Mouse (Mus musculus): ENCODE measurements around the gene Racgap1. TPM values are rescaled to one million over a fixed set of nuclear protein-coding genes. Genes with fewer than 3 reads are reported as not detected.
A peak's percentile ranks its signal among the peaks of the same experiment; 100 is the strongest.

Racgap1 gene
- polyA plus RNA-seq, 1 experiment from 2014 or later, result 7.5 TPM

DNA sequence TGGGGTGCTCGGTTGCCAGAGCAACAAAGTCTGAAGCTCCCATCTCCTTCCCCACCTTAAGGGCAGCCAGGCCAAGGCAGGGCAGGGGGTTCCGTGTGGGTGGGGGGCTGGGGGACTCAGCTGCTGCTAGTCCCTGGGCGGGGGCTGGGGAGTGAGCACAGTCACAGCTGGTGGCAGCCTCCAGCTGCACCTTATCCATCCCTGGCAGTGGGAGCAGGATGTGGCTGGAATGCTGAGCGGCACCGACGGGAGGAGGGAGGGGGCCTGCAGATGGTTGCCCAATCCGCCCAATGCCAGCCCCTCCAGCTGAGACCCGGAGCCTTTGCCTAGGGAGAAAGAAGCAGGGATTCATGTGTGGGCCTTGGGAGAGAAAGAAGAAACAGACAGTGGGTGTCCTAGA is 25.6 kb upstream of the Racgap1 start:
- no peak for DNase-seq (ENCODE audit: low spot score)
- TF ChIP-seq CTCF (IDR thresholded peaks at IDR 0.05) (no peak), EP300 (IDR thresholded peaks at IDR 0.05) (no peak)
- no peak overlapping the region for H3K9ac ChIP-seq (replicated peaks; ENCODE audit: low read depth)
- H3K4me2 ChIP-seq (replicated peaks; ENCODE audit: low read depth, low read length), result no peak overlapping the region
- H3K27ac ChIP-seq (ENCODE audit: low read length), result no peak overlapping the region
- peaks cover 9% of the 10 kb centered on the region; the same call in 1 of the 2 replicates for H3K27me3 ChIP-seq (replicated peaks; ENCODE audit: insufficient read depth, low read length)
- H3K9me3 ChIP-seq (ENCODE audit: low read length), result no peaks in the 10 kb centered on the region
- 53% methylated on average over 5 of the region's 8 CpGs for WGBS
- no peaks in the 10 kb centered on the region for H3K4me1 ChIP-seq (ENCODE audit: insufficient read depth, low read depth, low read length)
- no peak overlapping the region for H3K4me3 ChIP-seq (ENCODE audit: low read depth, low read length)
- H3K36me3 ChIP-seq (ENCODE audit: insufficient read depth, low read length), result no peaks in the 10 kb centered on the region
- ATAC-seq, result no peak

DNA sequence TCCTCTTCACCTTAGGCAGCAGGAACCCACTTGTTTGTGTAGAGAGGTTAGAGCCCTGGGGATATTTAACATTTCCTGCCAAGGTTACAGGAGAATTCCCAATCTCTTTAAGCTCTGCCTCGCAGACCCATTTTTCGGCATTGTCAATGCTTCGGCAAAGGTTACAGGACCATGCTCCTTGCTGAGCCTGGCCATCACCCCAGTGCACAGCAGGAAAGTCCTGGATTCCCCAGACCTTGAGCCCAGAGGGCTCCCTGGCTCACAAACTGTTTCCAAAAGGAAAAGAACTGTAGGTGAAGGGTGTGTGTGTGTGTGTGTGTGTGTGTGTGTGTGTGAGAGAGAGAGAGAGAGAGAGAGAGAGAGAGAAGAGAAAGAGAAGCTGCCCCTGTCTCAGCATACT is 23.4 kb upstream of the Racgap1 start:
- 82% methylated on average over 3 of the region's 3 CpGs for WGBS
- no peaks in the 10 kb centered on the region for H3K36me3 ChIP-seq (ENCODE audit: insufficient read depth, low read length)

DNA sequence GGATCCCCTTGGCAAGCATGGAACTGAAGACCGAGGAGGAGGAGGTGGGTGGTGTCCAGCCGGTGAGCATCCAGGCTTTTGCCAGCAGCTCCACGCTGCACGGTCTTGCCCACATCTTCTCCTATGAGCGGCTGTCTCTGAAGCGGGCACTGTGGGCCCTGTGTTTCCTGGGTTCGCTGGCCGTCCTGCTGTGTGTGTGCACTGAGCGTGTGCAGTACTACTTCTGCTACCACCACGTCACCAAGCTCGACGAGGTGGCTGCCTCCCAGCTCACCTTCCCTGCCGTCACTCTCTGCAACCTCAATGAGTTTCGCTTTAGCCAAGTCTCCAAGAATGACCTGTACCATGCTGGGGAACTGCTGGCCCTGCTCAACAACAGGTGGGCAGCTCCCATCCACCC is 20.3 kb upstream of the Racgap1 start:
- no peak for DNase-seq (ENCODE audit: low spot score)
- no peak for ATAC-seq
- Histone ChIP-seq H3K9ac (replicated peaks; ENCODE audit: low read depth) (no peak overlapping the region), H3K4me2 (replicated peaks; ENCODE audit: low read depth, low read length) (no peak overlapping the region), H3K4me3 (ENCODE audit: low read depth, low read length) (no peak overlapping the region), H3K36me3 (ENCODE audit: insufficient read depth, low read length) (no peaks in the 10 kb centered on the region), H3K27ac (ENCODE audit: low read length) (no peak overlapping the region), H3K4me1 (ENCODE audit: insufficient read depth, low read depth, low read length) (no peaks in the 10 kb centered on the region), H3K27me3 (replicated peaks; ENCODE audit: insufficient read depth, low read length) (peaks cover 38% of the 10 kb centered on the region), H3K9me3 (ENCODE audit: low read length) (no peaks in the 10 kb centered on the region)
- 54% methylated on average over 14 of the region's 14 CpGs for WGBS
- no peak for TF ChIP-seq EP300 (IDR thresholded peaks at IDR 0.05)
- no peak for TF ChIP-seq CTCF (IDR thresholded peaks at IDR 0.05)

More for the DNA sequence above, 23.4 kb upstream of the Racgap1 start:
- DNase-seq (ENCODE audit: low spot score), result no peak
- Histone ChIP-seq H3K9me3 (ENCODE audit: low read length) (no peaks in the 10 kb centered on the region), H3K9ac (replicated peaks; ENCODE audit: low read depth) (no peak overlapping the region), H3K4me2 (replicated peaks; ENCODE audit: low read depth, low read length) (no peak overlapping the region), H3K4me3 (ENCODE audit: low read depth, low read length) (no peak overlapping the region), H3K27ac (ENCODE audit: low read length) (no peak overlapping the region), H3K27me3 (replicated peaks; ENCODE audit: insufficient read depth, low read length) (peaks cover 28% of the 10 kb centered on the region), H3K4me1 (ENCODE audit: insufficient read depth, low read depth, low read length) (no peaks in the 10 kb centered on the region)
- TF ChIP-seq CTCF (IDR thresholded peaks at IDR 0.05), result no peak
- no peak for TF ChIP-seq EP300 (IDR thresholded peaks at IDR 0.05)
- ATAC-seq, result no peak

DNA sequence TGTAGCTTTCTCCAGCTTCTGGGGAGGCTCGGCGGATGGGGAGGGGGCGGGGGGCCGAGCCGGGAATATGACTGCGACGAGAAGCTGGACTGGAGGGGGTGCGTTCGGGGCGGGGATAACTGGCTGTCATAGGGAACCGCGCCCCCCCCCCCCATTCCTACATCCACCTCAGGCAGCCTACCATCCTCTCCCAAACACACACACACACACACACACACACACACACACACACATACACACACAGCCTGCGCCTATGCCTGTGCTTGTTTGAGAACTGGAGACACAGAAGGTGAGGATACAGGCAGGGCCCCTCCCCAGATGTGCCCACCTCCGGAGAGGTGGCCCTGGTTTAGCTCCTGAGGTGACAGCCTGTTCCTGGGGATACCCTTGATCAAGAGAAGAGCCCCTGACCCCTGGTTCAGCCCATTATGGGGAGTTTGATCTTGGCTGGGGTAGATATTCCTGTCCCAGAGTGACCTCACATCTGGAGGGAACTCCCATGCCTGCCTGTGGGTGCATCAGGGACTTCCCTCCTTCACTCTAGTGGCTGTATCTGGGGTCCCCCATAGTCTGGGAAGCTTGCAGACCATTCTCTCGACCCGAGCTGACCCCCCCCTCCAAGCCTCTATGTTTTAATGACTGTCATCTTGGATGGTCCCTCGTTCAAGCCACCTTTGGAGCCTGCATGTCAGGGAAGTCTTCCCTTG is 19.7 kb upstream of the Racgap1 start:
- Histone ChIP-seq H3K27me3 (replicated peaks; ENCODE audit: insufficient read depth, low read length) (peaks cover 43% of the 10 kb centered on the region), H3K4me3 (ENCODE audit: low read depth, low read length) (peak overlapping the region; percentile 45), H3K9me3 (ENCODE audit: low read length) (no peaks in the 10 kb centered on the region), H3K9ac (replicated peaks; ENCODE audit: low read depth) (no peak overlapping the region), H3K36me3 (ENCODE audit: insufficient read depth, low read length) (no peaks in the 10 kb centered on the region), H3K27ac (ENCODE audit: low read length) (no peak overlapping the region), H3K4me2 (replicated peaks; ENCODE audit: low read depth, low read length) (peak overlapping the region; percentile 89), H3K4me1 (ENCODE audit: insufficient read depth, low read depth, low read length) (no peaks in the 10 kb centered on the region)
- 8% methylated on average over 14 of the region's 17 CpGs for WGBS
- ATAC-seq (no peak), DNase-seq (ENCODE audit: low spot score) (no peak)
- no peak for TF ChIP-seq CTCF (IDR thresholded peaks at IDR 0.05)
- TF ChIP-seq EP300 (IDR thresholded peaks at IDR 0.05), result no peak

DNA sequence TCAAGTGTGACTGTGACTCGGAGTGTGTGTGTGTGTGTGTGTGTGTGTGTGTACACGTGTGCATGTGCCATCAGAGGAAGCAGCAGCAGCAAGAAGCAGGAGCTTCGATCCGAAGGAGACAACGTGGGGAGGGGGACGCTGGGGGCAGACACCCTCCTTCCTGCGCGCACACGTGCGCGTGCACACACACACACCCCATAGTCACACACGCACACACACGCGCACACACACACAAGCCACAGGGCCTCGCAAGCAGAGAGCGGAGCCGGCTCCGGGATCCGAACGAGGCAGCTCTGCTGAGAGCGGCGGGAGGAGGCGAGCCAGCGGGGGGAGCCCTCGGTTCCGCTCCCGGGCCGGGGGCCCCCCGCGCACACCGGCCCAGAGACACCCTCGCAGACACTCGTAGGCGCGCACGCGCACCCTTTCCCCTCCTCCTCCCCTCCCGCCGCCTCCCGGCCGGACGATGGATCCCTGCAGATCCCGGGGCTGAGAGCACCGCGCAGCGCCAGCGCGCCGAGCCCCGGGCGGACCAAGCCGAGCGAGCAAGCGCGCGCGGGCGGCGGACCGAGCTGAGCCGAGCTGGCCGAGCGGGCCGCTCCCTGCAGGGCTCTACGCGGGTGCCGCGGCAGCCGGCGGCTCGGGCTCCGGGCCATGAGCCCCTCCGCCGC is 18.8 kb upstream of the Racgap1 start, which contains the start of gene Asic1:
Gene Asic1 (plus strand): TSS at position 215 of the 668 bp plus-strand sequence.
- WGBS, result 0% methylated on average over 28 of the region's 74 CpGs
- H3K4me2 ChIP-seq (replicated peaks; ENCODE audit: low read depth, low read length), result peak within 1 kb of the TSS; percentile 89
- H3K27me3 ChIP-seq (replicated peaks; ENCODE audit: insufficient read depth, low read length), result peaks cover 51% of the 10 kb centered on the region
- no peaks in the 10 kb centered on the region for H3K4me1 ChIP-seq (ENCODE audit: insufficient read depth, low read depth, low read length)
- H3K4me3 ChIP-seq (ENCODE audit: low read depth, low read length), result peak within 1 kb of the TSS; percentile 45
- no peaks in the 10 kb centered on the region for H3K9me3 ChIP-seq (ENCODE audit: low read length)
- H3K27ac ChIP-seq (ENCODE audit: low read length), result no peak within 1 kb of the TSS
- H3K9ac ChIP-seq (replicated peaks; ENCODE audit: low read depth), result no peak within 1 kb of the TSS
- DNase-seq (ENCODE audit: low spot score) (peak; percentile 77), ATAC-seq (peak; percentile 88)
- TF ChIP-seq EP300 (IDR thresholded peaks at IDR 0.05) (no peak), CTCF (IDR thresholded peaks at IDR 0.05) (peak; percentile 33)
- H3K36me3 ChIP-seq (ENCODE audit: insufficient read depth, low read length), result no peaks in the 10 kb centered on the region

DNA sequence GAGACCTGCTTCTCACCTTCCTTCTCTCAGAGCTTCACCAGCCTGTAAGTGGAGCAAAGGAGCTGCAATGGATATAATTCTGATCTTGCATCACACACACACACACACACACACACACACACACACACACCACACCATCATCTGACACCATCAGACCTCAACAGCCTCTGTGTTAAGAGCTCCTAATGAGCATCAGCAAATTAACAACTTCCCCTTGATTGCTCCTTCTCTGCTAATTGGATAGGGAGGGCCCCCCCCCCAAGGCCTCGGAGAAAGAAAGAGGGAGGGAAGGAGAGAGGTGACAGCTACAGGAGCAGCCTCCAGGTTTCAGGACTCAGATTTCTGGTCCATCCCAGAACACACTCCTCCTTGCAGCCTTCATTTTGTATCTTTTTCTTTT is 17.9 kb upstream of the Racgap1 start:
- TF ChIP-seq EP300 (IDR thresholded peaks at IDR 0.05), result no peak
- TF ChIP-seq CTCF (IDR thresholded peaks at IDR 0.05), result no peak
- no peak for ATAC-seq
- WGBS, result 0% methylated on average over 1 of the region's 1 CpGs

More for the DNA sequence above, 17.9 kb upstream of the Racgap1 start:
- no peaks in the 10 kb centered on the region for H3K36me3 ChIP-seq (ENCODE audit: insufficient read depth, low read length)
- no peak overlapping the region for H3K4me3 ChIP-seq (ENCODE audit: low read depth, low read length)
- no peak overlapping the region for H3K4me2 ChIP-seq (replicated peaks; ENCODE audit: low read depth, low read length)
- no peak overlapping the region for H3K9ac ChIP-seq (replicated peaks; ENCODE audit: low read depth)
- no peaks in the 10 kb centered on the region for H3K4me1 ChIP-seq (ENCODE audit: insufficient read depth, low read depth, low read length)
- no peak for DNase-seq (ENCODE audit: low spot score)
- peaks cover 54% of the 10 kb centered on the region for H3K27me3 ChIP-seq (replicated peaks; ENCODE audit: insufficient read depth, low read length)
- no peak overlapping the region for H3K27ac ChIP-seq (ENCODE audit: low read length)
- no peaks in the 10 kb centered on the region for H3K9me3 ChIP-seq (ENCODE audit: low read length)

Data from lung, postnatal 0 days (tissue).